Mouse (Mus musculus) layer of hippocampus, adult 8-10 months (tissue): ENCODE results near the gene Lck. TPM values are rescaled to one million over a fixed set of nuclear protein-coding genes. Genes with fewer than 3 reads are reported as not detected.
"Not testable (repeated sequence)": the region's sequence is repeated elsewhere in the genome, so short reads cannot be mapped to it uniquely, and the experiment has no call there.

Experiments
- DNase-seq, 2 experiments: peaks; one replicate each; pipeline ENCODE4 v3.0.0; 2022; ENCODE audit warnings: low spot score in 2 of 2
- total RNA-seq, 4 experiments: library from RNA; stranded (reverse); gene quantifications; 2 replicates each; pipeline ENCODE4 v1.2.4; 2022

Lck gene
- total RNA-seq, 4 experiments from 2014 or later, result 2.4 to 4.7 (median 3.6) TPM

DNA sequence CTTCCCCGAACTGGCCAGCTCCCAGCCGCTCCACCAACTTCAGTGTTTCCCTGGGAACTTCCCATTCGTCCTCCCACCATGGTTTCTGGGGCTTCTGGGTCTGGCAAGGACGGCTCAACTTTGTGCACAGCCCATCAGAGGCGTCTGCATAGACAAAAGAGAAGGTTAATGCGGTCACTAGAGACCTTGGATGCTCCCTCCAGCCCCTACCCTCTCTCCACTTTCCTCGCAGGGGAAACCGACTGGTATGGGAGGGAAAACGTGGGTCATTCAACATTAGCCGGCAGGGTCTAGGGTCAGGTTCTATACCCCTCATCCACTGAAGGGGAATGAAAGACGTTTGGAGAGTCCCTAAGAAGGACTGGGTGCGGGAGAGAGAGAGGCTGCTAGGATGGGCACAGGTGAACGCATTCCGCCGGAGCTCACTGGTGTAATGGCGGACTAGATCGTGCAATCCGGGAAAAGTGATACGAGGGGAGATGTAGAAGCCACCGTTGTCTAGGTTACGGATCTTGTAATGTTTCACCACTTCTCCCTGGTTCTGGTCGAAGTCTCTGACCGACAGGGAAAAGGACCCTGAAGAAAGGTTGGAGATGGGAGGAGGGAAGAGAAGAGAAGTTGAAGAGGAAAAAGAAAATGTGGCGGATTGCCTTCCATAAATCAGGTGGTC lies 17.4 kb downstream of the Lck start:
- DNase-seq, result peak; percentile 31 to 34

DNA sequence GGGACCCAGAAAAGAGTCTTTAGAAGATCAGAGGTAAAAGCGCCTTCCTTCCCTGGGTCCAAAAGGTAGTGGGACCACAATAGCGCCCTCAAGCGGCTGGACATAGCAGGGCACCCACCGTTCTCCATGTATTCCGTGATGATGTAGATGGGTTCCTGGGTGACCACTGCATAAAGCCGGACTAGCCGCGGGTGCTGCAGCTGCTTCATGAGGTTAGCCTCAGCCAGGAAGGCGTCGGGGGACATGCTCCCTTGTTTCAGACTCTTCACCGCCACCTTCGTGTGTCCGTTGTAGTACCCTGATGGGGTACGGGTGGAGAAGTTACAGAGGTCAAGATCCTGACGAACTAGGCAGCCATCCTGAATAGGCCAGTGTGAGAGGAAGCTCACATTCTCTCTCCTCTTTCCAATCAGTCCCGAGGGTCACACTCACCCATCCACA lies 18.0 kb downstream of the Lck start:
- peak; percentile 33 to 51 for DNase-seq

- DNase-seq, result not testable (repeated sequence)
These were observed 18.9 kb downstream of the Lck start for GRCm38 (mm10) chr4:129554512-129554911.

- DNase-seq, result no peak
These were observed 23.1 kb downstream of the Lck start for GRCm38 (mm10) chr4:129550295-129550694.

- DNase-seq, result no peak
These were observed 24.1 kb downstream of the Lck start for GRCm38 (mm10) chr4:129549306-129549705.

GRCm38 (mm10) chr4:129547631-129548030 lies 25.8 kb downstream of the Lck start:
- DNase-seq, result not testable (repeated sequence)

GRCm38 (mm10) chr4:129544106-129544505 lies 29.3 kb downstream of the Lck start:
- DNase-seq, result no peak

DNA sequence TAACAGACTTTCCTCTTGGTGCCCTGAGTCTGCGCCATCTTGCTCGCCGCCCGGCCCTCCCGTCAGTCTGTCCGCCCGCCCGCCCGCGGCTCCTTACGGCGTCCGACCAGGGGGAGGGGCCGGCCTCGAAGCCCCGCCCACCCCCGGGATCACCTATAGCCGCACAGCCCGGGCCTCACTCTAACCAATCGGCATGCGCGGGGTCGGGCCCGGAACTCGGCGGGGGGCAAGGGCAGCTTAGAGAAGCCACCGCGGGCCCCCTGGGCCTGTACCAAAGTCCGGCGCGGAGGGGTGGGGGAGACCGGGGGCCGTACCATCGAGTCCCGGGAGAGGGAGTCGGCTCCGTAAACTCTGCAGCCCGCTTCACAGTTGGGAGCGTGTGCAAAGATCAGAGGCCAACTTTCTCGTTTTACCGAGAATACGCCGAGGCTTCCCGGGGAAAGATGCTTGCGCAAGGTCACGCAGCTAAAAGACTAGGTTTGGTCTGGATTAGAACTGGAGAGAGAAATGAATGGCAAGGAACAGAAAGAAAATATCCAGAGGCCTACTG lies 30.8 kb downstream of the Lck start, which contains the start of gene Hdac1:
Hdac1 (minus strand) TSS at position 122 of the 550 bp plus-strand sequence.
- DNase-seq, result peak; percentile 94

DNA sequence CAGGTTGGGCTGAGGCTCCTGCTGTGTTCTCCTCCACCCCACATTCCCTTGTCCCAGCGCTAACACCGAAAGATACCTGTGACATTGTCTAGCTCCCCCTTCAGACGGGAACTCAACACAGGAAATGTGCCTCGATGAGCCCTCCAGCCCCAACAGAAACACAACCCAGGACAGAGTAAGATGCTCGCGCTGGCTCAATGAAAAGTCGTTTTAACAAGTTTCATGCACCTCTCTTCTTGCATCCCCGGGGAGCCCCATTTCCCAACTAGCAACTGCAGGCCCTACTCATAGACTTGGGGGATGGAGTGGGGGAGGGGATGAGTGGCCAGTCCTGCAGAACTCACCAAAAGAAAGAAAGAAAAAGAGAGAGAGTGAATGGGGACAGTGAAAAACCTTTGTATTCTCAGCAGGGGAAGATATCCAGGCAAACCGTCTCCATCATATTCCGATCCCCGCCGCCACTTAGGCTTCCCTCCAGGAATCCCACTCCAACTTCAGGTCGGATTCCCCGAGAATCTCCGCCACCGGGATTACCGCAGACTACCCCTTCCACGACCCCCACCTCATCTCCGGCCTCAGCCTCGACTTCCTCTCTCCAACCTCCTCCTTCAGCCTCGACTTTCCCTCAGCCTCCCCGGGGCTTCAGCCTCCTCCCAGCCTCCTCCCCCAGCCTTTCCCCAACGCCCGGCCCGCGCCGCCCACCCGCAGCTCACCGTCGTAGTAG lies 31.4 kb downstream of the Lck start:
- no peak for DNase-seq

DNA sequence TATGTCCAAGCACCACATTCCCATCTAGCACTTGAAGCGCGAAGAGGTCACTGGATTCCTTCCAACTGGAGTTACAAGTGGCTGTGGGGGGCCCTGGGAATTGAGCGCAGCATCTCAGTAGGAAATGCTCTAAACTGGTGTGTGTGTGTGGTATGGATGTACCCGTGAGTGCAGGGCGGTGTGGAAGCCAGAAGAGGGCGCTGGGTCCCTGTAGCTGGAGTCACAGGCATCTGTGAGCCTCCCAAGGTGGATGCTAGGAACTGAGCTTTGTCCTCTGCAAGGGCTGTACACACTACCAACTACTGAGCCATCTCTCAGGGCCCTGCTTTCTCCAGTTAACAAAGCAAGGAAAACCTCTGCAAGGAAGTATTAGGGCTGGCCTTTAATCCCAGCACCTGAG lies 33.4 kb downstream of the Lck start:
- no peak for DNase-seq

GRCm38 (mm10) chr4:129528901-129529300 lies 44.5 kb downstream of the Lck start:
- not testable (repeated sequence) for DNase-seq

DNA sequence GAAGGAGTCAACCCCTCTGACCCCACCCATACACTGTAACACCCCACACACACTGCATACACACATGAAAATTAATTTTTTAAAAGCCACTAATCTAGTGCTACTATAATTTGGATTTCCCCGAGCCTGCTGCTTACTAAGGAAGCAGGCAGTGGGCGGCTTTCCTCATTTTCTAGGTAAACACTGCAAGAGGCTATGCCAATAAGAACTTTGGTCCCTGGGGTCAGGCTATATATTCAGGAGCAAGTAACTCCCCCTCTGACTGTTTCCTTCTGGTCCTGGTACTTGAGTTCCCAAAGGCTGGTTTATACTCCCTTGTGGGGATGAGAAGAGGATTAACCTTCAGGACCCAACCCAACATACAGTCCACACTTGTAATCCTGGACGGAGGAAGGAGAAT lies 47.6 kb downstream of the Lck start:
- DNase-seq, result no peak

GRCm38 (mm10) chr4:129525338-129525737 lies 48.1 kb downstream of the Lck start:
- DNase-seq, result no peak

DNA sequence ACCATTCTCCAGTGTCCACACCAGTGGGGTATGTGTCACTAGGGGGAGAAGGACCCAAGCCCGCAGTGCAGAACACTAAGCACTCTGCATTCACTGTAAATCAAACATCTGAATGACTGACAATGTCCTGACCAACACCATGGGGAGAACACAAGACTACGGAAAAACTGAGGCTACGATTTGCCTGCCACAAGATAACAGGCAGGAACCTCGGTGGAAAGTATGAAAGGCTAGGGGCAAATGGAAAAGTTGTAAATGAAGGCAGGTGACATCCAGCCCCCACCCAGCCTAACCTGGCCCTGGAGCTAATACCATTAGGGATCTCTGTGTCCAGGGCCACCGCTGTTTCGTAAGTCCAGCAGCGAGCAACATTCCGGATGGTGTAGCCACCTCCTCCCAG lies 54.9 kb downstream of the Lck start:
- DNase-seq, result no peak

DNA sequence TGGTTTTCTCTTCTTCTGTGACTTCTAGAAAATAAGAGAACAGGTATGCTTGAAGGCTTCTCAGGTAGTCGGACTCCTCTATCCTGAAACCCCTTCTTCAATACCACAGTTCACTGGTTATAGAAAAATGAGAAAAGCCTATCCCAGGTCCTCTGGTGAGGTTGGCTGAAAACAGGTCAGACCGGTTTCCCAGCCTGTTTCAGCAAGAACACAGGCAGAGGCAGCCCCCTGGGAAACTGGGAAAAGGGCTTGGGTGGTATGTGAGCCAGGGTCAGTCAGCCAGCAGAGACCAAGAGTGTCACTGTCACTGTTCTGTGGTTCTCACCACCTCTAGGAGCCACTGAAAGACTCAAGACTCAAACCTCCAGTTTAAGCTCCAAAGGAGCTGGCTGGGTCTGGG lies 56.5 kb downstream of the Lck start:
- DNase-seq, result no peak

DNA sequence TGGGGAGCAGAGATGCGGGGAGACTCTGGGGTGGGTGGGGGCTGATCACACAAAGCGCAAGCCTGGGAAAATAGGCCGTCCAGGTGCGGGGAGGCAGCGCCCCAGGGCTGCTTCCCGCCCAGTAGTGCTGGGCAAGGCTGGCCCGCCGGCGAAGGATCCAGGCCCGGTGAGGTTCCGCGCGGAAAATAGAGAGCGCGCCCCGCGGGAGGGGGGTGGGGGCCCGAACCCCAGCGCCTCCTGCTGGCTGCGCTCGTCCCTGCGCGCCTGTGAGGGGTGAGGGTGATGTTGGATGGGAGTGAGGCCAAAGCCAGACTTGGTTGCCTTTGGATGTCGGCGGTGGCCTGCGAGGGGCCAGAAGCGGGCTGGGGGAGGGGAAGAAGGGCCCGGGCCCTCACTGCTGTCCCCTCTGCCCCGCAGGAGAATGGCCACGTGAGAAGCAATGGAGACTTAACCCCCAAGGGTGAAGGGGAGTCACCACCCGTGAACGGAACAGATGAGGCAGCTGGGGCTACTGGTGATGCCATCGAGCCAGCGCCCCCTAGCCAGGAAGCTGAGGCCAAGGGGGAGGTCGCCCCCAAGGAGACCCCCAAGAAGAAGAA lies 59.0 kb downstream of the Lck start:
- no peak for DNase-seq

- DNase-seq, result no peak
These were observed 59.5 kb downstream of the Lck start for GRCm38 (mm10) chr4:129513891-129514290.

DNA sequence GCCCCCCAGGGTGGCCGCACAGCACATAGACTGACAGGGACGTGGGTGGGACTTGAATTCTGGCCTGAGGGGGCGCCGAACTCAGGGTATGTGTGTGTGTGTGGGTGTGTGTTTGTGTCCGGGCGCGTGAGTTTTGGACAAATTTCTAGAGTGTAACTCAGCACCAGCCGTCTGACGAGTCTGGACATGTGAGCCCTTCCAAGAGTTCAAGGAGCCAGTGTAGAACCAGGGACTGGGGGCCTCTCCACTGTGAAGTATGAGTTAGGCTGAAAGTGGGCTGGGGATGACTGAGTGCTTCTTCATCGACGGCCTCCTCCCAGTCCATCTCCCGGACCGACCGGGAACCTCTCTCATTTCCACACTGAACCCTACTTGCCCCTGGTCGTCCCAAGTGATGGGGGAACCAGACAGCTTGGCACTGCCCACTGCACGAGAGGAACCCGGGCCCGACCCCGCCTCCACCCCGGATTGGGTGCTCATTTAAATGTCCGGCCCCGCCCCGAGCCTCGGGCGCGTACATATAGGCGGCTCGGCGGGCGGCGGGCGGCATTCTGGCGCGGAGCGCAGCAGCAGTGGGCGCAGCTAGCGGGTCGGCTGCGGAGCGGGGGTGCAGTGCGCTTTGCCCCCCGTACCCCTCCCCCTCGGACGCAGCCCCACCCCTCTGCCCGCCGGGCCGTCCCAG lies 60.2 kb downstream of the Lck start, which contains the start of gene Marcksl1:
Marcksl1 (plus strand) TSS at position 496 of the 682 bp plus-strand sequence.
- DNase-seq, result peak in 1 of 2 experiments; percentile 74

- DNase-seq, result no peak
These were observed 61.9 kb downstream of the Lck start for GRCm38 (mm10) chr4:129511413-129512096.

DNA sequence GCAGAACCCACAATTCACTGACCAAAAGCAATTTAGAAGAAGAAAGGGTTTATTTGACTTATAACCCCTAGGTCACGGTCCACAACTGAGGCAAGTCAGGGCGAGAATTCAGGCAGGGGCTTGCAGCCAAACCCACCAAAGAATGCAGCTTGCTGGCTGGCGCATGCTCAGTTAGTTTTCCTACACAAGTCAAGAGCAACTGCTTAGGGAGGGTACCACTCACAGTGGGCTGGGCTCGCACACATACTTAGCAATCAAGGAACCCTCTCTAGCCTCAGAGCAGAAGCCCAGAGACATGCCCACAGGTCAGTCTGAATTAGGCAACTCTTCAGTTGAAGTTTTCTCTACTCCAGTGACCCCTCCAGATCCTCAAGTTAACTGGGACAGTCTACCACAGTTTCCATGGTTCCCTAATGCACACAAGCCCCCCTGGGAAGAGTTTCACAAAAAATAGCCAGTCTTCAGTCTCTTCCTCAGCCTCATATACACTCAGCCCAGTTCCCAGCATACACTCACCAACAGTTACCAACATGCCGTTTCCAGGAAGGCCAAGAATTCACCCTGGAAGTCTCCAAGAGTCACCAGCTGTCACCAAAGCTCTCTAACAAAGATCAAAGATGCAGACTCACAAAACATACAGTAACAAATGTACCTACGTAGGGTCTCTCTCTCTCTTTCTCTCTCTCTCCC lies 62.6 kb downstream of the Lck start:
- no peak for DNase-seq
